Mouse (Mus musculus): ENCODE data around the gene Ankmy1. TPM values are rescaled to one million over a fixed set of nuclear protein-coding genes. Genes with fewer than 3 reads are reported as not detected.

Gene Ankmy1
- total and polyA plus RNA-seq, 2 experiments from 2014 or later, result 0.27 to 0.33 TPM

DNA sequence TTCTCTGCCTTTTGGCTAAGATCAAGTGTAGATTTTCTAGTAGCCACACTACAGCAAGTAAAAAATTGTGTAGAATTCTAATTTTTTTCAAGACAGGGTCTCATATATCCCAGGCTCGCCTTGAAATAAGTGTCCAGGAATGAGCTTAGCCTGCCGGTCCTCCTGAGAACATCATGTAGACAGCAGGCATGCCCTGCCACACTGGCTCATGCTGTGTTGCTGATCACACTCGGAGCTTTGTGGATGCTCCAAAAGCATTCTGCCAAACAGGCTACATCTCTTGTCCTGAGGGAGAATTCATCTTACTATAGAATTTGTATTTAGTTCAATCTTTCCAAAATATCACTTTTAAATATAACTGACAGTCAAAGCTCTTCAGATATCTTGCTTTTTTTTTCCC, 9.9 kb downstream of the Ankmy1 start:
- H3K4me1 ChIP-seq (ENCODE audit: insufficient read depth), result no peaks in the 10 kb centered on the region
- no peaks in the 10 kb centered on the region for H3K9me3 ChIP-seq (ENCODE audit: low read length)
- no peak overlapping the region for H3K4me2 ChIP-seq (ENCODE audit: low read depth)
- no peaks in the 10 kb centered on the region for H3K36me3 ChIP-seq (ENCODE audit: insufficient read depth)
- no peak overlapping the region for H3K4me3 ChIP-seq (ENCODE audit: low read depth, low read length)
- DNase-seq (peak; percentile 35), ATAC-seq (peak; percentile 56; the same call in 1 of the 2 replicates)
- no peaks in the 10 kb centered on the region for H3K27me3 ChIP-seq (ENCODE audit: insufficient read depth, low read length)
- WGBS, result 60% methylated on average over 3 of the region's 3 CpGs
- H3K27ac ChIP-seq (ENCODE audit: low read depth, low read length), result no peak overlapping the region
- no peak overlapping the region for H3K9ac ChIP-seq
- no peak for TF ChIP-seq CTCF (IDR thresholded peaks at IDR 0.05; ENCODE audit: low read depth)

GRCm38 (mm10) chr1:92888901-92889655, 13.6 kb downstream of the Ankmy1 start:
- no peaks in the 10 kb centered on the region for H3K27me3 ChIP-seq (ENCODE audit: insufficient read depth, low read length)
- no peak overlapping the region for H3K27ac ChIP-seq (ENCODE audit: low read depth, low read length)
- no peaks in the 10 kb centered on the region for H3K4me1 ChIP-seq (ENCODE audit: insufficient read depth)
- no peak for DNase-seq
- no peaks in the 10 kb centered on the region for H3K9me3 ChIP-seq (ENCODE audit: low read length)
- no peak for TF ChIP-seq CTCF (IDR thresholded peaks at IDR 0.05; ENCODE audit: low read depth)
- WGBS, result 71% methylated on average over 7 of the region's 7 CpGs
- H3K4me2 ChIP-seq (ENCODE audit: low read depth), result no peak overlapping the region
- no peak overlapping the region for H3K4me3 ChIP-seq (ENCODE audit: low read depth, low read length)
- no peak overlapping the region for H3K9ac ChIP-seq
- ATAC-seq, result no peak
- H3K36me3 ChIP-seq (ENCODE audit: insufficient read depth), result no peaks in the 10 kb centered on the region

DNA sequence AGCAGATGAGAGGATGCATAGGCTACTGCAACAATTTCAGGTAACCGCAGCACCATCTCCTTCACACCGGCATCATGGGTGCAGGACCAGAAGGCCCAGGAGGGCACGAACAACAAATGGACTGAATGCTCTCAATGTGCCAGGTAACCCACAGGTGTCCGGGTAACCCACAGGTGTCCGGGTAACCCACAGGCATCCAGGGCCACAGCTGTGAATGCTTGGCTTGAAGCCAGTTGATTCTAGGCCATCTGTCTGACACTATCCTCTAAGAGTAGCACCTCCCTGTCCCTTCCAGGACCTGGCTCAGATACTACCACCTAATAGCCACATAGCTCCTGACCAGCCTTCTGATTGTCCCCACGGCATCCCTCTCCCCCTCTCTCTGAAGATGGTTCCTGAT, 20.7 kb downstream of the Ankmy1 start:
- 85% methylated on average over 6 of the region's 6 CpGs for WGBS
- Histone ChIP-seq H3K27ac (ENCODE audit: low read depth, low read length) (no peak overlapping the region), H3K27me3 (ENCODE audit: insufficient read depth, low read length) (no peaks in the 10 kb centered on the region)

GRCm38 (mm10) chr1:92880101-92880500, 22.6 kb downstream of the Ankmy1 start:
- no peaks in the 10 kb centered on the region for H3K36me3 ChIP-seq (ENCODE audit: insufficient read depth)
- no peaks in the 10 kb centered on the region for H3K9me3 ChIP-seq (ENCODE audit: low read length)
- H3K27me3 ChIP-seq (ENCODE audit: insufficient read depth, low read length), result no peaks in the 10 kb centered on the region
- 0 out of 2 replicates have a peak, but pooled peaks cover 3% of the 10 kb centered on the region for H3K4me1 ChIP-seq (ENCODE audit: insufficient read depth)
- no peak overlapping the region for H3K27ac ChIP-seq (ENCODE audit: low read depth, low read length)
- H3K4me2 ChIP-seq (ENCODE audit: low read depth), result no peak overlapping the region
- ATAC-seq, result no peak
- no peak for TF ChIP-seq CTCF (IDR thresholded peaks at IDR 0.05; ENCODE audit: low read depth)
- WGBS, result 82% methylated on average over 5 of the region's 5 CpGs
- H3K4me3 ChIP-seq (ENCODE audit: low read depth, low read length), result no peak overlapping the region
- no peak overlapping the region for H3K9ac ChIP-seq
- DNase-seq, result no peak

More for the DNA sequence above, 20.7 kb downstream of the Ankmy1 start:
- TF ChIP-seq CTCF (IDR thresholded peaks at IDR 0.05; ENCODE audit: low read depth), result no peak
- no peaks in the 10 kb centered on the region for H3K9me3 ChIP-seq (ENCODE audit: low read length)
- H3K4me1 ChIP-seq (ENCODE audit: insufficient read depth), result 0 out of 2 replicates have a peak, but pooled peaks cover 3% of the 10 kb centered on the region
- ATAC-seq, result no peak
- H3K4me2 ChIP-seq (ENCODE audit: low read depth), result no peak overlapping the region
- no peaks in the 10 kb centered on the region for H3K36me3 ChIP-seq (ENCODE audit: insufficient read depth)
- DNase-seq, result no peak
- no peak overlapping the region for H3K9ac ChIP-seq
- no peak overlapping the region for H3K4me3 ChIP-seq (ENCODE audit: low read depth, low read length)

DNA sequence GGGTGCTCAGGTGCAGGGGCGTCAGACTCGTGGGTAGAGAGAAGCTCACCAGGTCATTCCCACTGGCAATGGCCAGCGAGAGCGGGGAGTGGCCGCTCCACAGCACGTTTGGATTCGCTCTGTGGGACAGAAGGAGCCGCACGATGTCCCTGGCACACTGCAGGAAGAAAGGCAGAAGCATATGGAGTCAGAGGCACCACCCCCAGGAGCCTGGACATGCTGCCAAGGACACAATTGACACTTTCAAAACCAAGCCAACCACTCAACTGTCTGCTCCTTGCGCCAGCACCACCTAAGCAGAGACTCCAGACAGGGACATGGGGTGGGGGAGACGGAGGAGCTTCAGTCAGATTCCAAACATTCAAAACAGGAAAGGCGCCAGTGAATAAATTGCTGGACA, 23.4 kb downstream of the Ankmy1 start:
- no peak for TF ChIP-seq CTCF (IDR thresholded peaks at IDR 0.05; ENCODE audit: low read depth)
- DNase-seq (peak; percentile 64), ATAC-seq (peak; percentile 85)
- no peak overlapping the region for H3K4me2 ChIP-seq (ENCODE audit: low read depth)
- no peak overlapping the region for H3K4me3 ChIP-seq (ENCODE audit: low read depth, low read length)
- no peaks in the 10 kb centered on the region for H3K27me3 ChIP-seq (ENCODE audit: insufficient read depth, low read length)
- WGBS, result 59% methylated on average over 12 of the region's 12 CpGs
- H3K36me3 ChIP-seq (ENCODE audit: insufficient read depth), result no peaks in the 10 kb centered on the region
- H3K9ac ChIP-seq, result no peak overlapping the region
- H3K4me1 ChIP-seq (ENCODE audit: insufficient read depth), result 0 out of 2 replicates have a peak, but pooled peaks cover 3% of the 10 kb centered on the region
- no peaks in the 10 kb centered on the region for H3K9me3 ChIP-seq (ENCODE audit: low read length)
- no peak overlapping the region for H3K27ac ChIP-seq (ENCODE audit: low read depth, low read length)

DNA sequence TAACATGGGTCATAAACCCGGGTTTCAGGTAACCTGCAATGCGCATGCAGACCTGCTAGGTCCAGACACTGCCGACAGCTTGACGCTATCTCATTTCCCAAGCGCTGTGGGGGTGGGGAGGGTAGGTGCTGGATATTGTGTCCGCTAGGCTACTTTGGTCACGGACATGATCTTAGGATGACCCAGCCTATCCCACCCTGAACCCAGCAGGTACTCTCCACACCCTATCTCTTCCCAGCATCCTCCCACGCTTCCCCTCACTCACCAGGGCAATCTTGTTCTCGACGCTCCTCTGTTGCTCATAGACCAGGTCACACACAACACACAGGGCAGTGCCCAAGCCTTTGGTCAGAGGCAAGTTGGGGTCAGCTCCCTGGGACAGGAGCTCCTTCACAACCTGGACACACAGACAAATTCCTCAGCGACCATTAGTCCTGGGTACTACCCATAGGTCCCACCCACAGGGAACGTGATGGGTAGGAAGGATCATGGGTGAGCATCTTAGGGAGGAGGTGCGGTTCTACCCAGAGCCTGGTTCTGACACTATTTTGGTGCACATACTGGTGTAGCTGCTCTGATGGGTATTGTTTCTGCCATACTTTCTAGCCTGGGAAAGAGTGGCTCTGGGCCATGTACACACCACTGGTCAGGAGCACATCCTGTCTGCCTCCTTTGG, 24.5 kb downstream of the Ankmy1 start:
- Histone ChIP-seq H3K9me3 (ENCODE audit: low read length) (no peaks in the 10 kb centered on the region), H3K4me1 (ENCODE audit: insufficient read depth) (0 out of 2 replicates have a peak, but pooled peaks cover 3% of the 10 kb centered on the region), H3K9ac (no peak overlapping the region), H3K27me3 (ENCODE audit: insufficient read depth, low read length) (no peaks in the 10 kb centered on the region), H3K27ac (ENCODE audit: low read depth, low read length) (no peak overlapping the region), H3K4me2 (ENCODE audit: low read depth) (no peak overlapping the region), H3K36me3 (ENCODE audit: insufficient read depth) (no peaks in the 10 kb centered on the region), H3K4me3 (ENCODE audit: low read depth, low read length) (no peak overlapping the region)
- ATAC-seq (no peak), DNase-seq (no peak)
- 89% methylated on average over 13 of the region's 13 CpGs for WGBS
- no peak for TF ChIP-seq CTCF (IDR thresholded peaks at IDR 0.05; ENCODE audit: low read depth)

- Histone ChIP-seq H3K27me3 (ENCODE audit: insufficient read depth, low read length) (no peaks in the 10 kb centered on the region), H3K9me3 (ENCODE audit: low read length) (no peaks in the 10 kb centered on the region), H3K27ac (ENCODE audit: low read depth, low read length) (no peak overlapping the region), H3K4me3 (ENCODE audit: low read depth, low read length) (no peak overlapping the region), H3K4me2 (ENCODE audit: low read depth) (no peak overlapping the region), H3K4me1 (ENCODE audit: insufficient read depth) (0 out of 2 replicates have a peak, but pooled peaks cover 3% of the 10 kb centered on the region), H3K9ac (no peak overlapping the region), H3K36me3 (ENCODE audit: insufficient read depth) (no peaks in the 10 kb centered on the region)
- TF ChIP-seq CTCF (IDR thresholded peaks at IDR 0.05; ENCODE audit: low read depth), result no peak
- ATAC-seq (no peak), DNase-seq (no peak)
- 69% methylated on average over 12 of the region's 12 CpGs for WGBS
These were observed 25.2 kb downstream of the Ankmy1 start for GRCm38 (mm10) chr1:92877431-92877978.
